Mouse (Mus musculus) left cerebral cortex, adult 18-20 months (tissue): ENCODE measurements at regions not wholly inside any gene's neighbourhood (a gene's known extent, or its start where the extent isn't known, plus 50 kb on each side); places are given as distances from the start of the nearest gene placed in this dataset.
A peak's percentile ranks its signal among the peaks of the same experiment; 100 is the strongest.

ENCODE experiments used
- DNase-seq, 2 experiments: peaks; one replicate each; pipeline ENCODE4 v3.0.0; 2021 to 2022; ENCODE audit warnings: low spot score in 2 of 2, mixed read lengths in 1 of 2

DNA sequence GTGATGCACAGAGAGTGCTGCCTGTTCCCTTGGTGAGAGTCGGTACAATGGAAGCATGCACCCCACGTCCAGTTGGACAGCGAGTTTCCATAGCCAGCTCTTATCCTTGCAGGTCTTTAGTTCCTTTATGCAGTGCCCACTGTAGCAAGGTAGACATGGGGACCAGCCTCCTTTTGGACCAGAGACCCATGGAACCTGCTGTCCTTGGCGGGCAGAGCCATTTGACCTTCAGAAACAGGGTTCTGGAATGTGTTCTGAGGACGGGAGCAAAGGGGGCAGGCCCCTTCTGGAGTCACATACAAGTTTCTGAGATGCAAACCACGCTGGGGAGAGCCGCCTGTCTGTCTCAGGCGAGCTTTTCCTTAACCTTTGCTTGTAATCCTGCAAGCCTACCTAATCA lies 188.1 kb downstream of the Emx2 start:
- DNase-seq: no peak

DNA sequence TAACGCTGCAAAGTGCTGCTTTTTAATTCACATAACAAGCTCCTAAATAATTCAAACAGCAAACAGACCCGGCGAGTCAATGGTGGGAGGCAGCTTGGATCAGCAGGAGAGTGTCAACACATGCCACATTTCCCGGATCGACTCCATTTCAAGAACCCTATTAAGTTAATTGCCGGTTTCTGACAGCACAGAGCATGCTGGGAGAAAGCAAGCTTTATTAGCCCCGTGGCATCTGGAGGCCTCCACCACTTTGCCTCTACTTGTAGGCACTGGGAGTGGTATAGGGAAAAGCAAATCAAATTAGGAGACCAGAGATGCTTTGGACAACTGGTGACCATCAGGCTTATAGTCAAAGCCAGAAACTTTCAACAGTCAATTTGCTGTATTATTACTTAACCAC lies 188.5 kb downstream of the Emx2 start:
- DNase-seq: no peak

DNA sequence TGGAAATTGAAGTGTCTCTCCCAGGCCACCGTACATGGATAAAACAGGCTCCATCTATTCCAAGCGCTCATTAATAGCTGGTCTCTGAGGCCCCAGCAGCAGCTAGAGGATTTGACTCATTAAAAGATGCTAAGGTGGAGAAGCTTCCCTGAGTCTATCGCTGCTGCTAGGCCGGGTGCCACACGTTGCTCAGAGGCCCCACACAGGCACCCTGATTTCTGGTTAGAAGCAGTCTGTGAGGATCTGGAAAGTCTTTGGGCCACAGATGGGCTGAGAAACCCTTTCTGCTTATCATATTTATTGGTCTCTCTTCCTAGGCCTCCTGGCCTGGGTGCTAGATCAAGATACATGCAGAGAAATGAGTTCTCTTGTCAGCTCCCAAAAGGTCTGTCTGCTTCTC lies 191.2 kb downstream of the Emx2 start:
- DNase-seq: no peak

DNA sequence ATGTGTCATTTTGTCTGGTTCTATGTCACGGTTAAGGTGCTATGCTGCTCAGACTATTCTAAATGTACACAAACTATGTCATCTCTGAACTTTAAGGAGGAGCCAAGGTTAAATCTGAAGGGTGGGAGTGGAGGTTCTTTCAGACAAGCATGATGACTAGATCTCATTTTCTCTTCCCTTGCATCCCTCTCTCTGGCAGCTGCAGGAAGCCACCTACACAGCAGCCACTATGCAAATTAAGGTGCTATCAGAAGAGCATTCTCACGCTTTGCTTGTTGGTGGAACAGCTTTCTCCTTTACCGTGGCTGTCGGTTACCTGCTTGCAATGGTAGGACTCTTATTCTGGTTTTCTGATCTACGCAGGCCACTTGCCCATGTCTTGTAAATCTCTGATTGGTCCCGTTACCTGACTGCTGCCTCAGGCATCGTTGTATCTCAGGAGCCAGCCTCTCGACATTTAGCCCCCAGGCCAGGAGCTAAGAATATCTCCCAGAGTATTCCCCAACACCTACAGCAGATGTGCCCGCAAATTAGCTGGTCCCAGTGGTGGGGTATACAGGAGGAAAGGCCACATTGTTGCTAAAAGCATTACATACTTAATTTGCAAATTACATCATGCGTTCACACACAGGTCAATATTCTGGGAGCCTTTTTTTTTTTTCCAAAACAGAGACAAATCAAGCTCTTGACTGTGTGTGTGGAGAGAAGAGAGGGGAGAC lies 192.6 kb downstream of the Emx2 start:
- DNase-seq: peak; percentile 3 to 8

DNA sequence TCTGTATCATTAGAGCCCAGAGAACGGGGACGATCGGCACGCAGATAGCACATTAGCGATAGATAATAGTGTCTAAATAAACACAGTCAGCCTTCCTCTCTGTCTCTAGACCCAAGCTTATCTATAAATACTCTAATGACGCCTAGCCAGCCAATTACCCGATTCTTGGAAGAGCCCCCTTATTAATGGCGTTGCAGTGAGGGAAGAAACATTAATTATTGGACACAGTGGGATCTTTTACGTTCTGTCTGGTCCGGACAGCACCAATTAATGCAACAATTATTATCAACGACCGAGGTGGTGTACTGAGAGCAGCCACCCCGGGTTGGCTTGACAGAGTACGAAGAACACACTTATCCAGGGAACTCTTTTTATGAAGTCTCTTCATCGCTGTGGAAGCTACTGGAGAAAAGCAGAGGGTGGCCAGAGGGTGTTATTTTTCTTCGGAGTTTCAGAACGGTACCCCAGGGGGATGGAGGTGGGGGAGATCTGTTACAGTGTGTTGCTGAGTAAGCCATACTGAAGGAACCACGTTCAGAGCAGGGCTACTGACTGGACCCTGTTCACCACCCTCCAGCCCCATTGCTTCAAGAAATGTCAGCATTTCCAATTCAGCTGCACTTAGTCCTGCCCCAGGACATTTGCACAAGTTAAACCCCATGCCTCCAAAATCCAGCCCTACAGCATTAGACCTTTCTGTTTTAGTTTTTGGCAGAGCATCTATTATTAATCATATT lies 195.6 kb downstream of the Emx2 start:
- no peak for DNase-seq

DNA sequence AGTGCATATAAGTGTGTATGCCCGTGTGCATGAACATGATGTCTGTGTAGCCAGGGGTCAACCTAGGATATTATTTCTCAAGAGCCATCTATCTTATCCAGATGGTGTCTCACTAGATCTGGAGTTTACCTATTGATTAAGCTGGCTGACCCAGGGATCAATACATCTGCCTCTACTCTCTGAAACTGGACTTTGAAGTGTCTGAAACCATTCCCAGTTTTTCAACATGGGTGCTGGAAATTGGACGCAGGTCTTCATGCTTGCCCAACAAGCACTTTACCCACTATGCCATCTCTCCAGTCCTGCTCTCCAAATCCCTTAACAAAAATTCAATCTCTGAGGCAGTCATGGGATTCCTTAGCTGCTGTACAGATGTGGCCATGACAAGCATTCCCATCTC lies 197.1 kb downstream of the Emx2 start:
- DNase-seq: no peak

DNA sequence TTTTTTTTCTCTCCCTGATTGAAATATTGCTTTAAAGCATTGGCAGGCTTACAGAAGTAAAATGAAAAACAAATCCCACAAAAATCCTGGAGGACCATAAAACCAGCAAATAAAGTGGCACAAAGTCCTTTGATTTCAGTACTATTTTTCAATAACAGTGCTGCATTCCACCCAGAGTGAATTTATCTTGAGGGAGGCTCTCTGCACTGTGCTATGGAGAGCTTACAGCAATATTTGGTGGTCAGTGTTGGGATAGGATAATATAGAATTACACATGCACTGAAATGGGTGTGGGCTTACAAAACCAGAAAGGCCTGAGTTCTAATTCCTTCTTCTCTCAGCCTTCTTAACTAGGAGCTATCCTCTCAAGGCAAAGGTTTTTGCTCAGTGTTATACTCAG lies 211.6 kb downstream of the Emx2 start:
- no peak for DNase-seq

DNA sequence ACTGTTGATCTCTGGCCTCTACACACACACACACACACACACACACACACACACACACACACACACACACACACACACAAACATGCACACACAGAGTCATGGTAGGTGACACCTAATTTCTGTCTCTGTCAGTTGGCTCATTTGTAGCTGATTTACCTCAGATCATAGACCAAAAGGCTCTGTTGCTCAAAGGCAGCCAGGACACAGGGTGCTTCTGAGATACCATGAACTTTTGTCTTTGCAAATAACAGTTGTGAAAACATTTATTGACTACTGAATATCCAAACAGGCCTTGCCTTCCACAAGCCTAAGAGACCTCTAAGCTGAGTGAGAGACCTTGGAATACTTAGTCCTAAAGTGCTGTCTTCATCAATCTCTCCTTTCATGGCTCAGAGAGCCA lies 215.4 kb downstream of the Emx2 start:
- DNase-seq: no peak

DNA sequence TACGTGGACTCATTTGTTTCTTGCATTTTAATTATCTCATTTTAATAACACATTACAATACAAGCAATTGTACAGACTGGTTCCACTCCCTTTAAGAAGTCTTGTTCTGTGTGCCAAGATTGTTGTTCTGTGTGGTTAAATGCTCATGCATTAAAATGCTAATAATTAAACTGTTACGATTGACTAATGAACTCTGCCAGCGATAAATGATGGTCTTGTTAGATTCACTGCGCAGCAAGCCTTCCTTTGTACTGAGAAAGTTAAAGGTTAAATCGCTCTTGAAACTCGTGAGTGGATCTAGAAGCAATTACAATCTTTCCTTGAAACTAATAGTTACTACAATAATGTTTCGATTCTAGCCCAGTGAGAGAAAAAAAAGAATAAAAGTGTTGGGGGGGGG lies 221.0 kb downstream of the Emx2 start:
- DNase-seq: no peak

DNA sequence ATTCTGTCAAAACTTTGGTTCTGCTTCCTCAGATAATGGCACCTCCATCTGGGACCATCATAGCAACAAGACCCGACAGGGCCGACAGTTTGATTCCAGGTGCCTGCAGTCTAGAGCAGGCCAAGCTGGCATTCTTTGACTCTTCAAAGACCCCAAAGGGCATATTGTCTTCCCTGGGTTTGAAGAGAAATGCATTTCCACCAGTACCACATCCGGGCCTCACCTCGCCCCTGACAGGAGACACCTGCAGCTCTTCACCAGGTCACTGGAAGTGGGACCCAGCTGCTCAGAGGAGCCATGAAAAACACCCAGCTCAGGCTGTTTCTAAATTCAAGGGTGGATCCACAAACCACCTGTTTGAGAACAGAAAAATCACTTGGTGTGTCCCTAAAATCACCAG lies 222.2 kb downstream of the Emx2 start:
- no peak for DNase-seq

DNA sequence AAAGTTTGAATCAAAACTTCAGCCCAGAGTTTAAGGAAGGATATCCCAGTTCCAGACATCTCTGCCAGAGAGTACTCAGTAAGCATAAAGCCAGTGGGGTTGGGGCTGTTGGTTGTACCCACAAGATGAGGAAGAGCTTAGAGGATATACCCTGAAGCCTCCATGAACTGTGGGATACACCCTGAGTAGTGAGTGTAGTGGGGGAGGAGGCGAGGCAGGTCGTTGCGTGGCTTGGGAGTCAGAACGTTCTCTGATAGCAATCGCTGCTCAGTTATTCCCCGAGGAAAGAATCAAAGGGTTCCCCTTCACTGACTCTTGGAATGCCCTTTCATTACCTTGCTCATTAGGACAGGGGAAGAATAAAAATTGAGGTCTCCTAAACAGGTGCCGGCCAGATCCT lies 226.1 kb downstream of the Emx2 start:
- DNase-seq: no peak

DNA sequence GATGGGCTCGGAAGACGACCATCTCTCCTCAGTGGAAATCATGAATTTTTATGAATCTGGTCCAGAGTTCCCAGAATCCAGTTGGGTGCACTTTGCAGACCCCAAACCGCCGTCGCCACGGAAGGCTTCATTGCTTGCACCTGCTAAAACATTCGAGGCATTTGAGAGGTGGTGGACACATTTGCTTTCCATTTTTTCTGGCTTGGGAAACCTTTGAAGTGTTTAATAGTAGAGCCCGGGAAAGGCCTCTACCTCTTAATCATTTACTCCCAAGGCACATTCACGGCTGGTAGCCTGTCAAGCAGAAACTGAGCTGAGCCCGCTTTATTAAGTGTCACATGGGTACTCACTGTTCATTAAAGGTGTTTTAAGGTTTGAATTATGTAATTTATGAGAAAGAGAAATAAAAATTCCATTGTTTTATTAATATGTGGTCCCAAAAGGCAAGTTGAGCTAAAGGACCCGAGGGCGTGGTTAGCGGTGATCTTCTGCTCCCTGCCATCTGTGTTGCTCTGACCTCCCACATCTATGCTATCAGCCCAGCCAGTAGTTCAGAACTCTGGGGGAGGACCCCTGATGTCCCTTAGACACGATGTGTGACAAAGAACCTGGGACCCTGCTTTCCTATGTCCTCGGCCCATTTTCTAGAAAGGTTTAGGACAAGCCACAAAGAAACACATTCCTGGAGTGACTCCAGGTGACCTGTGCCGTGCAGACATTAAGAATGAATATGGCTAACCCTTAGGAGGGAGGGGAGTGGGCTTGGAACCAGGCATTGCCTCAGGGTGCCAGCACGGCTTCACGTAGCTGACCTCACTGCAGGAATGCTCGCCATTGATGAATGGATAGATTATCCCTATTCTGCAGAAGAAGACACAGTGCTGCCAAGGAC lies 227.9 kb downstream of the Emx2 start:
- DNase-seq: no peak

DNA sequence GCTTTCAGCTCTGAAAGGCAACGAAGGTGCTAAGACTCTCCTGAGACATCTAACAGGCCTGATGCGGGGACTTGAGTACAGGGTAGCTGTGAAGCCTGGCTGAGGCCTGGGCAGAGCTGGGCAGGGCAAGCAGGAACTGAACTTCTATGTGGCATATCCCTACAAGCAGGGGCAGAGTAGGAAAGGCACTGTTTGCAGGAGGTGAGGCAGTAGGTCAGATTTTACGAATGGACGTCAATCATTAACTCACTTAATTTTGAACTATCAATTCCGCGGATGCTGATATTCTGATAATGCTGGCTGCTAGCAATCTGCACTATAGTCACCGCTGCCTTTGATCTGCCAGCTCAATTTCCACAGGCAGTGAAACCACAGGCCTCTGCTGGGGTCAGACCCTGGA lies 229.0 kb downstream of the Emx2 start:
- DNase-seq: no peak

DNA sequence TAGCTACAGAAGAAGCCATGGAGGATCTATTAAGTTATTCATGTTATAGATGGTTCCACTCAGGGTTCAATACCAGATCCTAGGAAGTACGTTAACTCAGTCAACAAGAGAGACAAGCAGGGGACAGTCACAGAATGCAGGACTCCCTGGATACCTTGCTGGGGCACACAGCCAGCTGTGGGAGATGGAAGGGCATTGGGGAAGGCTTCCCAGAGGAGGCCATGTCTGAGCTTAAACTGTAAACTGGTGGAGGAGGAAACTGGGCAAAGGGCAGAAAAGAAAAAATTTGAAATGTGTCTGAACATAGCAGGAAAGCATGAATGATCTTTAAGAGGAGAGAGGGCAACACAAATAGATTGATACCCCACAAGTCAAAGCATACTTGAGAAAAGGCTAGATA lies 229.5 kb downstream of the Emx2 start:
- DNase-seq: no peak

DNA sequence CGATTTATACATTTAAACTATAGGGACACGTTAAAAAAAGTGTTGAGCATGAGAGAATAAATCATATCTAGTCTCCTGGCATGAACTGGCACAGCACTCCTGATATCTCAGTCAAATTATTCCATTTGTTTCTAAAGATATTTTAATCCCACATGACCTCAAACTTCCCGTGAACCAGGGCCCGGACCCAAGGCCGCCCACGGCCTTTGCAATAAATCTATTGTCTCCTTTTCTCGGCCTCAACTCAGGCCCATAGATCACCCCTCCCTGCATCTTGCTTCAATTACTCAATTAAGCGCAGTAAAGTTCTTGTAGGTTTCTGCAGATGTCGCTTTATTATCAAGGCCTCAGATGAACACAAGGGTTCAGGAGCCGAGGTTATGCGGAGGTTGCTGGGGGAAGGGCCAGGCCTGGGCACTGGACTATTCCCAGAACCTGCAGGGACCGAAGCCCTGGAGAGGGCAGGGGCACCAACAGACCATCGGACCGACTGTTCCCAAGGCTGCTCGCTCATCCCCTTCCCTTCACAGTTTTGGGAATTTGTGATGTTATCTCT lies 233.4 kb downstream of the Emx2 start:
- DNase-seq: no peak

DNA sequence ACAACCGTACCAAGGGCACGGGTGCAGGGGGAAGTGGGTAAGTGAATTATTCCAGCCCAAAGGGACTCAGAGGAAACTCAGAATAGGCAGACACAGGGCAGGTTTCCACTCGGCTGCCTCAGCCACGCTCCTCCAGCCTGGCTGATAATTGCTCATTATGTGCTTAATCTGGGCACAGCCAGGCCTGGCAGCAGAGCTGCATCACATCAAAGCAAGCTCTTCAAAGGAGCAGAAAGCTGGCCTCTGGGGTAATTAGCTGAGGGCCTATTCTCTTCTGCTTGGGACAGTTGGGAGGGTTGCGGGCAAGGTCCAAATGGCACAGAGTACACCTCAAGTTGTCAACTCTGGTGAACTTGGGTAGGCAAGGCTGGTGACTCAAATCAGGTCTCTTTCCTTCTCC lies 239.5 kb downstream of the Emx2 start:
- DNase-seq: peak; percentile 2 to 14

DNA sequence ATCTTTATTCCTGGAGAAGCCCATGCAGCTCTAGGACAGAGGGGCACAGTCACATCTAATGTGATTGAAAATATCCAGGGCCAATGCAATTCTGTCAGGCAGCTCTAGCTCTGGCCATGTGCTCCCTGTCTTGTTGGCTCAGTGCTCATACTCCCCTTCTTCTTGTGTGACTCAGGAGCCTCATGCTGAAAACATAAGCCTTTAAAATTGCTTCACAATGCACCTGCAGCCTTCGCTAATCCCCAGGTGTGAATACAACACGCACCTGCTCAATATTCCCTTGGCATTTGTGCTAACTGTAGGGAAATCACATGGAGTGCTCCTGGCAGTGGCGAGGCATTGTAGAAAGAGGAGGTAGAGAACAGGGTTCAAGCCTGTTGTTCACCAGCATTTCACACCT lies 242.0 kb downstream of the Emx2 start:
- DNase-seq: no peak

DNA sequence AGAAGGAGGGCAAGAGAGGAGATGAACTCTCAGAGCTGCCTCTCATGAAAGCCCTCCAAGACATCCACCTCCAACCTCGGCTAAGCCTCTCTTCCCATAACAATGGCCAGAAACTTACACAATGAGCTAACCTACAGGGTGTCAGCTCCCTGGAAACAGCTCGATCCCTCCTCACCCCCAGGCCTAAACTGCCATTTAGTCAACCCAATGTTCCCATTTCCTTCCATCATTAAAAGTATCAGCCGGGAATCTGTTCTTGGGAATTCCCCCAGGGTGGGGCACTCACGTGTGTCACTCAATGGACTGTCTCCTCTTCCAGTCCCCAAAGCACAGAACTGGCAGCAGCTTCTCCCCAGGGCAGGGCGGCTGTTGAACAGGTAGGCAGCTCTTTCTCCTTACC lies 236.3 kb downstream of the Rab11fip2 start:
- no peak for DNase-seq

DNA sequence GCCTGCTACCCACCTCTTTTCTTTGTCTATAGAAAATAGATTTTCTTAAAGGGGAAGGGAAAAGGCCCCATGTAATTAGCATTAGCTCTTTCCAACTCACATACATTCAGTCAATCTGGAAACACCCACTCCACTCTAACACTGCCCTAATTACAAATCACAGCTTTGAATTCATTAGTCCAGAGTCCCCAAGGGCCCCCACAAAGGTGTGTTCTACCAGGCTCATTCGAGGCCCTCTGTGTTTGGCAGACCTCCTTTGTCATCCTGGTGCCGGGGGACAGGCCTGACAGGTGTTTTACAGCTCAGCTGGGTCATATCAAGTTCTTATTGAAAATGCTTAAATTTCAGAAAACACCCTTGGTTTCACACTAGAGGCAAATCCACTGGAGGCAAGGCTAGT lies 234.3 kb downstream of the Rab11fip2 start:
- no peak for DNase-seq

DNA sequence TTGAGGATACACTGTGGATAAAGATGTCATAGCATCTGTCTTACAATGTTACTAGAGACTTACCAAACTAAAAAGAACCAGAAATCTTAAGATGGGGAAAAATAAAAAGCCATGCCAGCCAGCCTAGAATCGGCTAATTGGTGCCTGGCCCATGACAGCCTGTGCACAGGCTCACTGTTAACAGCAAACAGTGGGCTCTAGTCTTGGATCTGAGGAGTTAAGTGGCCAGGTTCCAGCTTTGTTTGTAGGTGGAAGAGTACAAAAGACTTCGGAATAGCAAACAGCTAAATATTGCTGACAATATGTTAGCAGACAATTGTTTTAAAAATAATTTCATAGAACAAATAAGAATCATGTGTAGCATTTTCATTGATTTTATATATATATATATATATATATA lies 228.4 kb downstream of the Rab11fip2 start:
- no peak for DNase-seq

DNA sequence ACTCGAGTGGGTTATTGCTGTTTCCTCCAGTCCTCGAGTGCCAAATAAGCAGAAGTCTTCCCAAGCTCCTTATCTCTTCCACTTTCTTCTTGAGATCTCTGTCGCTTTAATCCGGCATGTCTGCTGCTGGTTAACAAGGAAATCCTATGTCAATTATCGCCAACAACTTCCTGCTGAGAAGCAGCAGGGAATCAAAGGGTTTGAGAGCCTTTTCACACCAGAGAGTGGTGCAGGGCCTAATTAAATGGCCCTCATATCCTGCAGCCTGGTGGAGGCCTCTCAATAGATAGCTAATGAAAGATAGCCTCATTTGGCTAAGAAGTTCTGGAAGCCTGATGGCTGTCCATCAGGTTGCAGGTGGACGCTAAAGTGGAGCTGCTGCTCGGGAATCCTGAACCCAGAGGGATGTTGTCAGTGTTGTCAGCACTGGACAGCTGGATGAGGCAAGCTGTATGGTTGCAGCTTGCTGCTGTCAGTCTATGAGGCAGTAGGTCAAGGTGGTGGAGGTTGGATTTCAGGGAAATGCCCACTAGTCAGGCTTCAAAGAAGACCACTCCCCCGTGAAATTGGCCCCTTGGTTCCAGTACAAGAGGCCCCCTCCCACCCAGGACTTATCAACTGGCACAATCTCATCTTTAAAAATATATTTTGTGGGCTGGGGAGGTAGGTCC lies 225.5 kb downstream of the Rab11fip2 start:
- no peak for DNase-seq
